Mouse (Mus musculus): ENCODE measurements around the gene Phgdh. TPM values are rescaled to one million over a fixed set of nuclear protein-coding genes. Genes with fewer than 3 reads are reported as not detected.

Gene Phgdh
- polyA plus RNA-seq, 1 experiment from 2014 or later = 168 TPM

DNA sequence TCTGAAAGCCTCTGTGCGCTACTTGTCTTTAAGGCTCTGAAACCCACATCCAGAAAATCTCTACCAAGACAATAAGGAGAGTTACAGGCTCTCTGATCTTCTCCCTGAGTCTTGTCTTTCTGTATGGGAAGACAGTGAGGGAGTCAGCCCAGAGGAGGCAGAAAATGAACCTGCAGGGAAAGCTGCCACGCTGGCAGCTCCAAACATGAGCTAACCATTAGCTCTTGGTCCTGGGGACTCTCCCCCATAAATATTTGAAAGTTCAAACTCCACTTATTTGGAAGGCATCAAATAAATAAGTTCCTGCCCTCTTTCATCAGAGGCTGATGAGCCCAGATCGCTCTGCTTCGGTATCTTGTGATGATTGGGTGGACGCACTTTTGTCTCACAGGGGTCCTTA, 56.6 kb downstream of the Phgdh start:
- H3K4me3 ChIP-seq (replicated peaks; ENCODE audit: low read length) = no peak overlapping the region
- H3K4me2 ChIP-seq (ENCODE audit: low read length) = no peak overlapping the region
- no peaks in the 10 kb centered on the region for H3K9me3 ChIP-seq (ENCODE audit: control insufficient read depth, low read length)
- H3K36me3 ChIP-seq (ENCODE audit: control insufficient read depth, insufficient read depth) = no peaks in the 10 kb centered on the region
- H3K4me1 ChIP-seq (replicated peaks; ENCODE audit: control insufficient read depth, insufficient read depth, low read length) = 0 out of 2 replicates have a peak, but pooled peaks cover 3% of the 10 kb centered on the region
- no peaks in the 10 kb centered on the region for H3K27me3 ChIP-seq (replicated peaks; ENCODE audit: control insufficient read depth, insufficient read depth, low read length)
- H3K27ac ChIP-seq (ENCODE audit: low read length) = no peak overlapping the region
- H3K9ac ChIP-seq (replicated peaks; ENCODE audit: low read depth, low read length) = no peak overlapping the region
- ATAC-seq = no peak
- WGBS = 92% methylated on average over 5 of the region's 5 CpGs

DNA sequence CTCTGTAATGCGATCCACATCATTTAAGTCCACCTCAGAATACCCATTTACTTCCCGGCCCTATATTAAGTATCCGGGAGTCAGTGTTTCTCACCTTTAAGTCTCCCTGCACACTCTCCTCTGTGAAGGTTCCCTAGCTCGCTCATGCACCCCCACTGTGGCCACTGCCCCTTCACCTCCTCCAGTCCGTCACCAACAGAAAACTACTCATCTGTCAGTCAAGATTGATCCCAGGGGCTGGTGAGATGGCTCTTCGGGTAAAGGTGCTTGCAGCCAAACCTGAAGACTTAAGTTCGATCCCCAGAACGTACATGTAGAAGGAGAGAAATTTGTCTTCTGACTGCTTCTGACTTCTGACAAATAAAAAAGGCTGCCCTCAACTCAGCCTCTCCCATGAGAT, 57.4 kb downstream of the Phgdh start:
- Histone ChIP-seq H3K4me3 (replicated peaks; ENCODE audit: low read length) (no peak overlapping the region), H3K4me1 (replicated peaks; ENCODE audit: control insufficient read depth, insufficient read depth, low read length) (0 out of 2 replicates have a peak, but pooled peaks cover 3% of the 10 kb centered on the region), H3K27me3 (replicated peaks; ENCODE audit: control insufficient read depth, insufficient read depth, low read length) (no peaks in the 10 kb centered on the region), H3K27ac (ENCODE audit: low read length) (no peak overlapping the region), H3K9me3 (ENCODE audit: control insufficient read depth, low read length) (no peaks in the 10 kb centered on the region), H3K36me3 (ENCODE audit: control insufficient read depth, insufficient read depth) (no peaks in the 10 kb centered on the region), H3K9ac (replicated peaks; ENCODE audit: low read depth, low read length) (no peak overlapping the region), H3K4me2 (ENCODE audit: low read length) (no peak overlapping the region)
- ATAC-seq = no peak
- 92% methylated on average over 8 of the region's 8 CpGs for WGBS

DNA sequence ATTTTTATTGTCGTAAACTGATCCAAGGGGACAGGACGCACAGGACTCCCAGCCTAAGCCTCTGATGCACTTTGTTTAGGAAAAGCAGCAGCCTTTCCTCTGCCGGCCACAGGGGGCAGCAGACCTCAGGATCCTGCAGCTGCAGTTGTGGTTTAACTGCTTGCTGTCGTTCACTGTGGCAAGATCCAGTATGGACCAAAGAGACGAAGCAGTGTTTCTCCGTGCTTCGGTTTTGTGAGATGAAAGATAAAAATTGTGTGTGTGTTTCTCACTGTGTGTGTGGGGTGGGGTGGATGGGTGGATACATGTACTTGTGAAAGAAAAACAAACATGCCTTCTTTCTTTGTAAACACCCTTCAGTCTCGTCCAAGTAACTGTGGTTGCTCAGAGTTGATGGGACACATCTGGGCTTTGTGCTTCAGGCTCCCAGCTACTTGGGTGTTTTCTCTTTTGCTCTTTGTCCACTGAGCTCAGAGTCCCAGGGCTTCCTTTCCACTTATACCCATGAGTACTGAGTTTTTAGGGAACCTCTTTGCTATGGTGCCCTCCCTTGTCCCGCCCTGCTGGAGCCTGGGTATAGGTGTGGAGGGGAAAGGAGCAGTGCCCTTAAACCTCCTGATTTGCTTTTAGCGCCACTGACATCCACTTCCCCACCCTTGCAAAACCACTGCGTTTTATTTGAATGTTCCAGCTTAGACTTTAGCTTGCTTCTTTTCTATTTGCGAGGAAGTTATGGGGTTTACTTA, 58.7 kb downstream of the Phgdh start:
- no peaks in the 10 kb centered on the region for H3K9me3 ChIP-seq (ENCODE audit: control insufficient read depth, low read length)
- no peak overlapping the region for H3K9ac ChIP-seq (replicated peaks; ENCODE audit: low read depth, low read length)
- H3K4me1 ChIP-seq (replicated peaks; ENCODE audit: control insufficient read depth, insufficient read depth, low read length) = 0 out of 2 replicates have a peak, but pooled peaks cover 3% of the 10 kb centered on the region
- H3K4me3 ChIP-seq (replicated peaks; ENCODE audit: low read length) = no peak overlapping the region
- H3K27me3 ChIP-seq (replicated peaks; ENCODE audit: control insufficient read depth, insufficient read depth, low read length) = no peaks in the 10 kb centered on the region
- no peaks in the 10 kb centered on the region for H3K36me3 ChIP-seq (ENCODE audit: control insufficient read depth, insufficient read depth)
- peak; percentile 89 for ATAC-seq
- H3K4me2 ChIP-seq (ENCODE audit: low read length) = no peak overlapping the region
- 41% methylated on average over 12 of the region's 12 CpGs for WGBS
- no peak overlapping the region for H3K27ac ChIP-seq (ENCODE audit: low read length)

DNA sequence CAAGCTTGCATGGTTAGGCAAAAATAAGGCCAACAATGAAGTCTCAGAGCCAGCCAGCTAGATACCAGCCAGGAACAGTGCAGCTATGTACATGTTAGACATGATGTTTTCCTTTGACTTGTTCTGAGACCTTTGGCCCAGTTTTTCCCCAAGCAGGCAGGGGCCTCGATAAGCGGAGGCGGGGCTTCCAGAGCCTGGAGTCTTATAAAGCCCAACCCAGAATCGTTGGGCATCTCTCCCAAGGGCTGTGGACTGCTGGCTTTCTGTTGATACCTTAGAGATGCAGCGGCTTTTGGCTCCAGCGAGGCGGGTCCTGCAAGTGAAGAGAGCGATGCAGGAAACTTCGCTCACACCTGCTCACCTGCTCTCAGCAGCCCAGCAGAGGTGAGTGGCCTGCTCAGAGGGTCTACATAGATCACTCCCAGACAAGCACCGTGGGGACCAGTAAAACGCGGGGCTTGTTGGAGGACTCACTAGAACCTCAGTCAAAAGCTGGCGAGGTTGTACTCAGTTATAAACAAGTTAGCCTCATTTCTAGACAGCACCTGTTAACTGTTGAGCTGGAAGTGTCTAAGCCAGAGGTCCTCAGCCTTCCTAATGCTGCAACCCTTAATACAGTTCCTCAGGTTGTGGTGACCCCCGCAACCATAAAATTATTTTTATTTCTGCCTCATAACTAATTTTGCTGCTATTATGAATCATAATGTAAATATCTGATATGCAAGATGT, 59.4 kb downstream of the Phgdh start, which contains the start of gene Hmgcs2:
Hmgcs2 (plus strand) TSS at position 232 of the 729 bp plus-strand sequence.
- Histone ChIP-seq H3K27me3 (replicated peaks; ENCODE audit: control insufficient read depth, insufficient read depth, low read length) (no peaks in the 10 kb centered on the region), H3K9me3 (ENCODE audit: control insufficient read depth, low read length) (no peaks in the 10 kb centered on the region), H3K27ac (ENCODE audit: low read length) (no peak within 1 kb of the TSS), H3K4me2 (ENCODE audit: low read length) (no peak within 1 kb of the TSS), H3K9ac (replicated peaks; ENCODE audit: low read depth, low read length) (no peak within 1 kb of the TSS), H3K4me3 (replicated peaks; ENCODE audit: low read length) (no peak within 1 kb of the TSS), H3K4me1 (replicated peaks; ENCODE audit: control insufficient read depth, insufficient read depth, low read length) (0 out of 2 replicates have a peak, but pooled peaks cover 3% of the 10 kb centered on the region), H3K36me3 (ENCODE audit: control insufficient read depth, insufficient read depth) (no peaks in the 10 kb centered on the region)
- peak; percentile 36; the same call in 1 of the 2 replicates for ATAC-seq
- 68% methylated on average over 14 of the region's 14 CpGs for WGBS

DNA sequence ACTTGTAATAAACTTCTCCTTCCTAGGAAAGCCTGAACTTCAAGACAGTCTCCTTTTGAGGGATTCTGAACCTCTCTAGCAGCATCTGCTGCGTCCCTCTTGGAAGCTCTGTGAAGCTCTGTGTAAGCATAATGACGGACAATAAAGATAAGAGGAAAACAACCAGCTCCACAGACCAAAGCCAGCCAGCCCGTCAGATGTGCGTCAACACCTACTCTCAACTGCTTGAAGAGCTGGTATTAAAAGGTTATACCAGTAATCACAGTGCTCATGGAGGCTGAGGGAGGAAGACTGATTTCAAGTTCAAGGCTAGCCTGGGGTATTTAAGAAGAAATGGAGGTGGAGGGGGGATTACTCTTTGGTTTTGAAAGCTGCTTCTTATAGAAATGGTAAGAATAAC, 60.1 kb downstream of the Phgdh start:
- H3K9ac ChIP-seq (replicated peaks; ENCODE audit: low read depth, low read length) = no peak overlapping the region
- ATAC-seq = no peak
- H3K4me1 ChIP-seq (replicated peaks; ENCODE audit: control insufficient read depth, insufficient read depth, low read length) = 0 out of 2 replicates have a peak, but pooled peaks cover 3% of the 10 kb centered on the region
- H3K4me3 ChIP-seq (replicated peaks; ENCODE audit: low read length) = no peak overlapping the region
- no peak overlapping the region for H3K4me2 ChIP-seq (ENCODE audit: low read length)
- no peaks in the 10 kb centered on the region for H3K9me3 ChIP-seq (ENCODE audit: control insufficient read depth, low read length)
- 88% methylated on average over 4 of the region's 4 CpGs for WGBS
- no peaks in the 10 kb centered on the region for H3K27me3 ChIP-seq (replicated peaks; ENCODE audit: control insufficient read depth, insufficient read depth, low read length)
- no peaks in the 10 kb centered on the region for H3K36me3 ChIP-seq (ENCODE audit: control insufficient read depth, insufficient read depth)
- no peak overlapping the region for H3K27ac ChIP-seq (ENCODE audit: low read length)

DNA sequence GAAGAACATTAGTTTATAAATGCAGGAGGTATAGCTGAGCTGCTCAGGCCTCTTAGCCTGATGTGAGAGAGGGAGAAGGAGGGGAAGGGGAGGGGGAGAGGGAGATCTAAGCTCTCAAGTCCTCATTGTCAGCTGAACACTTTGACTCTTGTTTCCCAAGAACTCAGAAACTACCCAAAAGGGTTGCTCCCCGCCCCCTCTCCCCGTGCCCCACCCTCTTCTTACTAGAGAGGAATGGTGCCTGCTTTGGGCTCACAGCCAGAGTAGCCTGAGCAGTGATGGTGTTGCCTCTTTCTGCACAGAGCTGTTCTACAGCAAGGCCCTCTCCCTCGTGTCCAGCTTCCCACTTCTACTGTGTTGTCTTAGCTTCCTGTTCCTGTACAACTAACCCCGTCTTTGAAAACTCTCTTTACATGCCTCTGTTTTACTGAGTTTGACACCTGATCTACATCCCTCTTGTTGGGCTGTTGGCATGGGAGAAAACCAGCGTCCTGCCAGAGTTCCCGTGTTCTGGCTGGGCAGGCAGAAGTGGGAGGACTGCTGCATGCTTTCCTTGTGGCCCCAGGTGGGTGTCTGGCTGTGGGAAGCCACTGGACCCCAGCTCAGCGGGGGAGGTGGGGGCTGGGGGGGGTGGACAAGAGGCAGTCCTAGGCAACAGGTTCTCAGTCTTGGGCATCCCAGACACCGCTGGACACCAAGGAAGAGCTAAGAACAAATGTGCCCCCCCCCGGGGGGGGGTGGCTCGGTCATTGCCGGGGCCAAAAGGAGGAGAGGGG, 66.0 kb downstream of the Phgdh start:
- Histone ChIP-seq H3K4me3 (replicated peaks; ENCODE audit: low read length) (no peak overlapping the region), H3K9me3 (ENCODE audit: control insufficient read depth, low read length) (no peaks in the 10 kb centered on the region), H3K4me2 (ENCODE audit: low read length) (no peak overlapping the region), H3K4me1 (replicated peaks; ENCODE audit: control insufficient read depth, insufficient read depth, low read length) (0 out of 2 replicates have a peak, but pooled peaks cover 2% of the 10 kb centered on the region), H3K9ac (replicated peaks; ENCODE audit: low read depth, low read length) (no peak overlapping the region), H3K27me3 (replicated peaks; ENCODE audit: control insufficient read depth, insufficient read depth, low read length) (no peaks in the 10 kb centered on the region), H3K36me3 (ENCODE audit: control insufficient read depth, insufficient read depth) (no peaks in the 10 kb centered on the region), H3K27ac (ENCODE audit: low read length) (no peak overlapping the region)
- WGBS = 59% methylated on average over 11 of the region's 11 CpGs
- ATAC-seq = no peak

DNA sequence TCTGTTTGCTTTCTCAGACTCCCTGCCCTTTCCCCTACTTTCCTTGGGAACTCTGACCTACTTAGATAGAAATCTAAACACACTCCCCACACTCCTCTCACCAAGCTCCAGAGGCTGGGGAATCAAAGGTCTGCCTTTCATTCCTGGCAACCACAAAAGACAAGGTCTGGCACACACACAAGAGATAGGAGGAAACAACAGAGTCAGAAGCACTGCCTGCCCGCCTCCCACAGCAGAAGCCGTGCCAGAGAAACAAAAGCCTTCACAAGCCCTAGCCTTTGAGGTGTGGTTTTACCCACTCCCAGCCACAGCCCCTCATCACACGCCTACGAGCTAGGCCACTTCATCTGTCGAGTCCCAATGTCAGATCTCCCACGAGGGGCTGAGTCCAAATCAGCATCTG, 72.5 kb downstream of the Phgdh start:
- H3K4me3 ChIP-seq (replicated peaks; ENCODE audit: low read length) = no peak overlapping the region
- WGBS = 5% methylated on average over 6 of the region's 6 CpGs
- 0 out of 2 replicates have a peak overlapping the region, but pooled peaks have one; percentile 7 for H3K9ac ChIP-seq (replicated peaks; ENCODE audit: low read depth, low read length)
- no peaks in the 10 kb centered on the region for H3K9me3 ChIP-seq (ENCODE audit: control insufficient read depth, low read length)
- H3K27me3 ChIP-seq (replicated peaks; ENCODE audit: control insufficient read depth, insufficient read depth, low read length) = no peaks in the 10 kb centered on the region
- H3K4me1 ChIP-seq (replicated peaks; ENCODE audit: control insufficient read depth, insufficient read depth, low read length) = peaks cover 8% of the 10 kb centered on the region
- ATAC-seq = peak; percentile 52; the same call in 1 of the 2 replicates
- no peaks in the 10 kb centered on the region for H3K36me3 ChIP-seq (ENCODE audit: control insufficient read depth, insufficient read depth)
- H3K4me2 ChIP-seq (ENCODE audit: low read length) = no peak overlapping the region
- H3K27ac ChIP-seq (ENCODE audit: low read length) = no peak overlapping the region
